Mouse (Mus musculus): Measurements from ENCODE around the gene Obp2a.
"Not testable (repeated sequence)": the region's sequence is repeated elsewhere in the genome, so short reads cannot be mapped to it uniquely, and the experiment has no call there.

The Obp2a gene

GRCm38 (mm10) chr2:25709791-25710190 lies 9.9 kb downstream of the Obp2a start:
- in situ Hi-C loops (cut with MboI, MseI): not testable (repeated sequence)

DNA sequence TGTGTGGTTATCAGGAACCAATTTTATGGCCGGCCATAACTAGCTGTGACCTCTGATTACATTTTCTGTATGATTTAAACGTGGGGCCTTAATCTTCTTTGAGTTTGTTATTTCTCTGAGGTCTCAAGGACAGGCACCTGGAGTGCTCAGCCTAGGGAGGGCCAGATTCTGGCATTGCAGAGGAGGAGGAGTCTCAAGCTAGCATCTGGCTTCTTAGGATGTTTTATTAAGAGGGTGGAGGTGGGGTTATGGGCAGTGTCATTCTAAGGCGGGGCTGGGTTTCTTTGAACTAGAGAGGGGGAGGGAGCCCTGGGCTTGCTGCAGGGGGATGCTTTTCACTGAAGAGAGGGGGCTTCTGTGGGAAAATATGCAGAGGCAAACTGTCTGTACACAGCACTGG lies 11.8 kb downstream of the Obp2a start:
- in situ Hi-C loops (cut with MboI, MseI): not testable (repeated sequence)

DNA sequence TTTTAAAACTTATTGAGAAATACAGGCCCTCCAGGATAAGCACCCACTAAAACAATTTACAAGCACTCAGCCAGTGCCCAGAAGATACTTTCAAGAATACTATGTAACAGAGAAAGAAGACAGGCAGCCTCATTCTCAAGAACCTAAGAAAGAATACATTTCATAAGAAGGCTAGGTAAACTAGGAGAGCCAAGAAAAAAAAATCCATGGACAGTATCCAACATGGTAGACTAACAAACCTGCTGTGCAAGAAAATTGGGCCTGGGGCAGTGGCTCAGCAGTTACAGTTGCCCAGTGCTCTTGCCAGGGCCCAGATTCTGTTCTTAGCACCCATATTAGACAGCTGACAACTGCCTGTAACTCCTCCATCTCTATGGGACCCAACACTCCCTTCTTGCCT lies 17.4 kb downstream of the Obp2a start:
- in situ Hi-C loops (cut with MboI, MseI): loop anchor here (5.0 kb wide), 1 partner anchor 35 kb away; no protein-coding TSS in a partner anchor

DNA sequence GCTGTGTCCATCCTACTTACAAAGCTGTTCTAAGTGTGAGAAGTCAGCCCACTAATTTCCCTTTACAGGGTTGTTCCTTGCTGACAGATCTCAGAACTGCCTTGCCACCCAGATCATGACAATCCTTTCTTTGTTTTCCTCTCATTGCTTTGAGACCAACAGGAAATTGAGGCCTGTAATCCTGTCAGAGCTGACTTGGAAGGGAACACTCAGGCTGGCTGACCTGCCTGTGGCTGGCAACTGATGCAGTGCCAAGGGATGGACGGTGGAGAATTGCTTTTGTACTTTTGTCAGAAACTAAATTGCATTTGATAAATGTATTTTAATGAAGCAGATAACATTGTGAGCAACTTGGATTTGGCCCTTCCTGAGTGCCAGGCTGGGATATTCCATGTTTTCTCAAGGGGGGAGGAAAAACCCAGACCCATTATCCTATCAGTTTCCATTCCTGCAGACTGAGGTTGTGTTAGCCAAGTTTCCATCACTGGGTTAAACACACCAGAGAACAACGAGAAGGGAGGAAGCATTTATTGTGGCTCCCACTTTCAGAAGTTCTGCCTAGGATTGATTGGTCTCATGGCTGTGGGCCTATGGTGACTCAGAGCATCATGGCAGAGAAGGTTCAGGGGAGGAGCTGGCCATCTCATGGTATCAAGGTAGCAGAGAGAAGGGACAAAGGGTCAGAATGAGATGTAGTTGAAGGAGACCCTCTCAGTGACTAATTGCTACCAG lies 33.5 kb downstream of the Obp2a start:
- in situ Hi-C loops (cut with MboI, MseI): no loop called here

DNA sequence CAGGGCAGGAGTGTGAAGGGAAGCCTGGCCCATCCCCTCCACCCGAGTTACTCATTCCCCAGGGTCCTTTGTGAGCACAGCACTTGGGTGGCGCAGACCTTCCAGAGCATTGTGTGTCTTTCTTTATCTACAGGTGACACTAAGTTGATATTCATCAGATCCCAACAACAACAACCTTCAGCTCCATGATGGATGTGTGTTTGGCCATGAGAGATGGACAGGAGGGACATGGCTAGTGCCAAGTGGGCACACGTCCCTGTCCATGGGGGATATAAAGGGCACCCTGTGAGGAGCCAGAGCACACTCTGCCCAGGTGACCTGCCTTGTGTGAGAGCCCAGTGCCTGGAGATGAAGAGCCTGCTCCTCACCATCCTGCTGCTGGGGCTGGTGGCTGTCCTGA lies 36.9 kb downstream of the Obp2a start, which contains the start of gene Obp2b:
Obp2b (plus strand) TSS at position 301 of the 400 bp plus-strand sequence.
- in situ Hi-C loops (cut with MboI, MseI): not testable (repeated sequence)

DNA sequence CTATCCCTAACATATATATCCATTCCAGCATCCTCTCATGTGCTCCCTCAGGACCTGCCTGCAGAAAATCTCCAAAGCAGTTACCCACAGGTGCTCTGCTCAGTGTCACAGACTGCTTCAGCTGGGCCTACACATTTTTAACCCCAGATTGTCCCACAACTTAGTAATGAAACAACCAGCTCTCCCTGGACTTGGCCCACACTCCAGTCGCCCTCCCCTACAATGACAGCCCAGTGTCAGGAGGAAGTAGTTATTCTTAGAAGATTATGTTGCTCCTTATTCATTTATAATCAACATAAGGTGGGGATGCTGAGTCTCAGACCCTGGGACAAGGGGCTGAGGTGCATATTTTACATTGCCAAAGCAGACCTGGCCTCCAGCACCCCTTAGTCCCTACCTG lies 41.8 kb downstream of the Obp2a start:
- in situ Hi-C loops (cut with MboI, MseI): no loop called here

All from T-helper 2 cell (primary cell).